Mouse (Mus musculus): ENCODE measurements around the gene Cpne8. TPM values are rescaled to one million over a fixed set of nuclear protein-coding genes. Genes with fewer than 3 reads are reported as not detected.
A peak's percentile ranks its signal among the peaks of the same experiment; 100 is the strongest.

Cpne8 gene
- 10.4 and 14.4 TPM in 2 replicates for polyA plus RNA-seq (2012; rRNA removed)

DNA sequence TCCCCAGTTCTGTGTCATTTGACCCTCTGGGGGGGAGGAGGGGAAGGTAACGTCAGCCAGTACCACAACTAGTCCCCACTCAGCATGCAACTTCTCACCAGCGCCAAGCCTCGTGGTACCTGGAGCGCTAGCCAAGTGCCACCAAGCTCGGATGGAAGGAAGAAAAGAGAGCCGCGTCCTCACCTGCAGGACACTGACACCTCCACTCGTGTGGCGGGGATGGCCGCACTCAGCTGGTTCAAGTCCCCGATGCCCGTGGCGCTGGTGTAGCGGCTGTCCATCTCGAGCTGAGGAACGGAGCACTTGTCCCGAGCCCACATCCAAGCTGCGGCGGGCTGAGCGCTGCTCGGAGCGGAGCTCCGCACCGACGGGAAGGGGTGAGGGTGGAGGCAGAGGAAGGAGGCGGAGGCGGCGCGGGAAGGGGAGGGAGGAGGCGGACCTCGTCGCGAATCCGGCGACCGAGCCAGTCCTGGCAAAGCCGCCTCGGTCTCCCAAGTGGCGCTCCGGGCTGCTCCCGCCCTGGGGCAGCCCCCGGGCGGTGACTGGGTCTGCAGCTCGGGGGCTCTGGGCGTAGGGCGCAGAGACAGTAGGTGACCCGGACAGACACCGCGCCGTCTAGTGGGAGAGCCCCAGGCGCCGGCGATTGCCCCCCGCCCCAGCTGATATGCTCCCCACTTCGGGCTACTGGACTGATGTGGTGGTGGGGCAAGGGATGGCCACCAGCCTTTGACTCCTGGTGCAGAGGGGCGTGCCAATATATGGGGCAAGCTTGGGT is at the start of gene Cpne8:
TSS of gene Cpne8 (minus strand) at position 448 of the 775 bp plus-strand sequence.
- H3K4me3 ChIP-seq (ENCODE audit: insufficient read depth, low read depth, low read length): peak within 1 kb of the TSS; percentile 64
- H3K36me3 ChIP-seq (ENCODE audit: control insufficient read depth, insufficient read depth, low read length): no peaks in the 10 kb centered on the region
- DNase-seq: peak; percentile 81
- no peak for TF ChIP-seq CTCF (conservative IDR thresholded peaks at IDR 0.05; ENCODE audit: insufficient read depth, insufficient read length, low read depth, low read length)
- no peak for TF ChIP-seq POLR2A (IDR thresholded peaks at IDR 0.05; ENCODE audit: low read depth, low read length)
- peak within 1 kb of the TSS; percentile 34 for H3K27ac ChIP-seq (ENCODE audit: insufficient read depth, low read depth, low read length)
- no peaks in the 10 kb centered on the region for H3K27me3 ChIP-seq (replicated peaks; ENCODE audit: control insufficient read depth, insufficient read depth, low read length)
- no peaks in the 10 kb centered on the region for H3K4me1 ChIP-seq (ENCODE audit: control insufficient read depth, insufficient read depth, low read length)
- under 1% methylated on average over 51 of the region's 56 CpGs for WGBS

DNA sequence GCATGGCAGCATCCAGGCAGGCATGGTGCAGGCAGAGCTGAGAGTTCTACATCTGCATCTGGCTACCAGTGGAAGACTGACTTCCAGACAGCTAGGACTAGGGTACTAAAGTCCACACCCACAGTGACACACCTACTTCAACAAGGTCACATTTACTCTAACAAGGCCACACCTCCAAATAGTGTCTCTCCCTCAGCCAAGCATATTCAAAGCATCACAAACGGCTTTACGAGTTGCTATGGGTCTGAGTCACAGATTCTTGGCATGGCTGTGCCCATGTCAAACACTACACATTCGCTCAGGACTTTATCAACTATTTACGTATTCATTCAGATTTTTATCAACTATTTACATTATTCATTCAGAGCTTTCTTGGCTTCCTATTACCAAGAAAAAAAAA is 38.5 kb upstream of the Cpne8 start:
- no peak overlapping the region for H3K27ac ChIP-seq (ENCODE audit: insufficient read depth, low read depth, low read length)
- no peak for DNase-seq
- no peak for TF ChIP-seq CTCF (conservative IDR thresholded peaks at IDR 0.05; ENCODE audit: insufficient read depth, insufficient read length, low read depth, low read length)
- TF ChIP-seq POLR2A (IDR thresholded peaks at IDR 0.05; ENCODE audit: low read depth, low read length): no peak
- H3K27me3 ChIP-seq (replicated peaks; ENCODE audit: control insufficient read depth, insufficient read depth, low read length): no peaks in the 10 kb centered on the region
- no peaks in the 10 kb centered on the region for H3K36me3 ChIP-seq (ENCODE audit: control insufficient read depth, insufficient read depth, low read length)
- H3K4me3 ChIP-seq (ENCODE audit: insufficient read depth, low read depth, low read length): no peak overlapping the region
- H3K4me1 ChIP-seq (ENCODE audit: control insufficient read depth, insufficient read depth, low read length): no peaks in the 10 kb centered on the region
- WGBS: 77% methylated on average over 4 of the region's 4 CpGs

DNA sequence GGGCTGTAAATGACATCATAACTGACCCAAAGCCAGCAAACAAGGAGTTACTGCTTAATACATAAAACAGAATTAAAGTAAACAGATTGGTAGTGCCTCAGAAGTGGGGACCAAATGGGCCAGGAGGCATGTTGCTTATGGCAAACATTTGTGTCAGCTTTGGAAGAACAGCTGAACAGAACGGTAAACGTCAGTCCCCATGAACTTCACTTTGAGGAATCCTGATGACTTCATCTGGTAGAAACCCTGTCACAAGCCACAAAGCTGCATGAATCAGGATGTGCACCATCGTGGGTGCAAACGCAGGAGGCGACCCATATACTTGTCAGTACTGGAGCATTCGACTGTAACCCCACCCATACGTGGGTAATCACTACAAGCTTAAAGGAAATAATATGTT is 30.1 kb upstream of the Cpne8 start:
- TF ChIP-seq POLR2A (IDR thresholded peaks at IDR 0.05; ENCODE audit: low read depth, low read length) (no peak), CTCF (conservative IDR thresholded peaks at IDR 0.05; ENCODE audit: insufficient read depth, insufficient read length, low read depth, low read length) (no peak)
- H3K4me1 ChIP-seq (ENCODE audit: control insufficient read depth, insufficient read depth, low read length): no peaks in the 10 kb centered on the region

DNA sequence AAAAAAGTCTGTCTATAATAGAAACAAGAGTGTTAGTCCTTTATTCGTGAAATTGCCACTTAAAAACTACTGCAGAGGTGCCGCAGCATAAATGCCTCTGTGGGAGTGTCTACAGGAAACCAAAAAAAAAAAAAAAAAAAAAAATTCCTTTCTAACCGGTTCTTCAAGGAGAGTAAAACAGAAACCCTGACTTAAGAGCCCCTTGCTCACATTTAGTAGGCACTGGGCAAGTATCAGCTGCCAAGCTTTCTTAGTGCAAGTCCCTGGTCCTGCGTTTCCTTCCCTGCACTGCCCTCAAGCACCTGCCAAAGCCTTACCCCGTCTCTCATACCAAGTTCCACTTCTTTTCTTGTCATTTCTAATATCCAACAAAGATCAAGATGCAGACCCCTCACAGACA is 25.1 kb upstream of the Cpne8 start:
- no peak for TF ChIP-seq POLR2A (IDR thresholded peaks at IDR 0.05; ENCODE audit: low read depth, low read length)
- no peaks in the 10 kb centered on the region for H3K36me3 ChIP-seq (ENCODE audit: control insufficient read depth, insufficient read depth, low read length)
- 44% methylated on average over 5 of the region's 5 CpGs for WGBS
- DNase-seq: no peak
- no peaks in the 10 kb centered on the region for H3K27me3 ChIP-seq (replicated peaks; ENCODE audit: control insufficient read depth, insufficient read depth, low read length)
- H3K4me1 ChIP-seq (ENCODE audit: control insufficient read depth, insufficient read depth, low read length): no peaks in the 10 kb centered on the region
- H3K27ac ChIP-seq (ENCODE audit: insufficient read depth, low read depth, low read length): no peak overlapping the region
- no peak overlapping the region for H3K4me3 ChIP-seq (ENCODE audit: insufficient read depth, low read depth, low read length)

More for the DNA sequence above, 30.1 kb upstream of the Cpne8 start:
- Histone ChIP-seq H3K27me3 (replicated peaks; ENCODE audit: control insufficient read depth, insufficient read depth, low read length) (no peaks in the 10 kb centered on the region), H3K4me3 (ENCODE audit: insufficient read depth, low read depth, low read length) (no peak overlapping the region), H3K27ac (ENCODE audit: insufficient read depth, low read depth, low read length) (no peak overlapping the region), H3K36me3 (ENCODE audit: control insufficient read depth, insufficient read depth, low read length) (no peaks in the 10 kb centered on the region)
- WGBS: 77% methylated on average over 7 of the region's 7 CpGs
- DNase-seq: no peak

DNA sequence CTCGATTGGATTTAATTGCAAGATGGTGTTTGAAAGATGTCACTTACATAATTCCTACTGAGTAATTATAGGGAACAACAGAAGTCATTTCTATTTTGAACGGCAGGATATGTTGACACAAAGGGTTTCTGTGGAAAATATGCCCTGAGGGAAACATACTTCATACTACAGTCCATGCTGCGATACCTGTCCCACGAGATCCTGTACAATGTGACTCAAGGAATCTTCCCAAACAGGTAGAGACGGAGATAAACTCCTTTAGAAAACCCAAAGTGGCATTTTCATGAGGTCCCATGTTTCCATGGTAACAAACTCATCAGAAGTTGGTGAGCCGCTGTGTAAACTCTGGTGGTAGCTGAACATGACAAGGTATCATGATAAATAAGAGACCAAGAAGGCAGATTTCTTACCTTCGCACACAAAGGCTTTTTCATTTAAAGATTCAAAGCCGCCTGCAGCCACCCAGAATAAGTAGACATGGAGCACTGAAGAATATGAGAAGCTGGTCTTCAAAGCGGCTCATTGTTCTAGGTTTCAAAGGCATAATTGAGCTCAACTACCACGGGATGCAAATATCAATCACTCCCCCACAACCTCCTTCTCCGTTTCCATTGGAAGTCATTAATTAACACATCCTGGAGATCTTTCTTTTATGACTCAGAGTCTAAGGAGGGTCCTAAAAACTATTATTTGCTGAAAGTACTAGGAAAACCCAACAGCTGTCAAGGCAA is 24.4 kb upstream of the Cpne8 start:
- no peak overlapping the region for H3K27ac ChIP-seq (ENCODE audit: insufficient read depth, low read depth, low read length)
- no peaks in the 10 kb centered on the region for H3K27me3 ChIP-seq (replicated peaks; ENCODE audit: control insufficient read depth, insufficient read depth, low read length)
- TF ChIP-seq CTCF (conservative IDR thresholded peaks at IDR 0.05; ENCODE audit: insufficient read depth, insufficient read length, low read depth, low read length) (no peak), POLR2A (IDR thresholded peaks at IDR 0.05; ENCODE audit: low read depth, low read length) (no peak)
- WGBS: 54% methylated on average over 11 of the region's 11 CpGs
- H3K4me3 ChIP-seq (ENCODE audit: insufficient read depth, low read depth, low read length): no peak overlapping the region
- DNase-seq: no peak
- H3K36me3 ChIP-seq (ENCODE audit: control insufficient read depth, insufficient read depth, low read length): no peaks in the 10 kb centered on the region
- no peaks in the 10 kb centered on the region for H3K4me1 ChIP-seq (ENCODE audit: control insufficient read depth, insufficient read depth, low read length)

DNA sequence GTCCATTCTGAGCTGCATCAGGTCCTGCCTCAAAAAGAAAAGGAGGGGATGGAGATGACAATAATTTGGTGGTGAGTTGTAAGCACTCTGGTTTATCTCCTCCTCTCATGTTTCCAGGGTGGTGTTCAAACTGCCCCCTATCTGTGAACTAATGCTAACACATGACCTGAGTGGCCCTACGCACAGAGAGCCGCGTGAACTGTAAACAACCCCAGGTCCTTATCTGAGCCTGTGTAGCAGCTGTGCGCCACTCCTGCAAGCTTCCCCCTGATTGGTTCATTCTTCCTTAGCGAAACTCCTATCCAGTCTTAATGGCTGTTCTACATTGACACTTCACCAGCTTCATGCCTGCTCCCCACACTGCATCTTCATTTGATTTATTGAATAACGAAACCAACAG is 7.5 kb upstream of the Cpne8 start:
- no peak overlapping the region for H3K27ac ChIP-seq (ENCODE audit: insufficient read depth, low read depth, low read length)
- H3K4me3 ChIP-seq (ENCODE audit: insufficient read depth, low read depth, low read length): no peak overlapping the region
- TF ChIP-seq POLR2A (IDR thresholded peaks at IDR 0.05; ENCODE audit: low read depth, low read length) (no peak), CTCF (conservative IDR thresholded peaks at IDR 0.05; ENCODE audit: insufficient read depth, insufficient read length, low read depth, low read length) (no peak)
- no peaks in the 10 kb centered on the region for H3K4me1 ChIP-seq (ENCODE audit: control insufficient read depth, insufficient read depth, low read length)
- no peak for DNase-seq
- no peaks in the 10 kb centered on the region for H3K36me3 ChIP-seq (ENCODE audit: control insufficient read depth, insufficient read depth, low read length)
- 96% methylated on average over 6 of the region's 6 CpGs for WGBS
- H3K27me3 ChIP-seq (replicated peaks; ENCODE audit: control insufficient read depth, insufficient read depth, low read length): no peaks in the 10 kb centered on the region
